Mouse (Mus musculus): Measurements from ENCODE around the gene Calm1. TPM values are rescaled to one million over a fixed set of nuclear protein-coding genes. Genes with fewer than 3 reads are reported as not detected.
"Not testable (repeated sequence)": the region's sequence is repeated elsewhere in the genome, so short reads cannot be mapped to it uniquely, and the experiment has no call there.

Calm1 gene
- total and polyA plus RNA-seq, 2 experiments from 2014 or later, result 1,416 to 4,078 TPM

DNA sequence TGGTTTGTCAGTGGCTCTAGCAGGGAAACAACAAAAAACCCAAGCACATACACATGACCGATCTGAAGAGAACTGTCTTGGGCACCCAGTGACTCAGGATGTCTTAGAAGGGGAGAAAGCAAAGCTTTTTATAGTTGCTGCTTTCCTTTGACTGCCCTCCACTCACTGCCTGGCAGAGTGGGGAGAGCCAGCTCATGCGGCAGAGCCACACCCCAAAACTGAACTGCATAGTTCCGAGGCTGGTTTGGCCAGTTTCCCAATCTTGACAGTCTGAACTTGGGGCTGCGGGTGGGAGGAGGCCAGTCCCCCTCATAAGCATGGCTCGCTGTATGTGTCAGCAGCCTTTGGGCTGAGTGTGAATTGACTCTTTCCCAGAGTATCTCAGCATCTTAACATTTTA, 11.7 kb downstream of the Calm1 start:
- H3K9me3 ChIP-seq (ENCODE audit: low read length), result no peaks in the 10 kb centered on the region
- ATAC-seq (no peak), DNase-seq (ENCODE audit: low spot score) (peak; percentile 44)
- WGBS, result 37% methylated on average over 5 of the region's 5 CpGs
- H3K36me3 ChIP-seq (ENCODE audit: insufficient read depth, low read length), result peaks cover 26% of the 10 kb centered on the region
- H3K27ac ChIP-seq, result peak overlapping the region; percentile 41; the same call in 1 of the 2 replicates
- H3K9ac ChIP-seq (replicated peaks; ENCODE audit: low read length), result no peak overlapping the region
- H3K4me2 ChIP-seq (ENCODE audit: low read depth, low read length), result no peak overlapping the region
- H3K4me1 ChIP-seq (ENCODE audit: insufficient read depth, low read length), result no peaks in the 10 kb centered on the region
- no peaks in the 10 kb centered on the region for H3K27me3 ChIP-seq (ENCODE audit: insufficient read depth, low read length)
- no peak overlapping the region for H3K4me3 ChIP-seq (ENCODE audit: low read length)
- TF ChIP-seq CTCF (IDR thresholded peaks at IDR 0.05; ENCODE audit: low read depth), result no peak

DNA sequence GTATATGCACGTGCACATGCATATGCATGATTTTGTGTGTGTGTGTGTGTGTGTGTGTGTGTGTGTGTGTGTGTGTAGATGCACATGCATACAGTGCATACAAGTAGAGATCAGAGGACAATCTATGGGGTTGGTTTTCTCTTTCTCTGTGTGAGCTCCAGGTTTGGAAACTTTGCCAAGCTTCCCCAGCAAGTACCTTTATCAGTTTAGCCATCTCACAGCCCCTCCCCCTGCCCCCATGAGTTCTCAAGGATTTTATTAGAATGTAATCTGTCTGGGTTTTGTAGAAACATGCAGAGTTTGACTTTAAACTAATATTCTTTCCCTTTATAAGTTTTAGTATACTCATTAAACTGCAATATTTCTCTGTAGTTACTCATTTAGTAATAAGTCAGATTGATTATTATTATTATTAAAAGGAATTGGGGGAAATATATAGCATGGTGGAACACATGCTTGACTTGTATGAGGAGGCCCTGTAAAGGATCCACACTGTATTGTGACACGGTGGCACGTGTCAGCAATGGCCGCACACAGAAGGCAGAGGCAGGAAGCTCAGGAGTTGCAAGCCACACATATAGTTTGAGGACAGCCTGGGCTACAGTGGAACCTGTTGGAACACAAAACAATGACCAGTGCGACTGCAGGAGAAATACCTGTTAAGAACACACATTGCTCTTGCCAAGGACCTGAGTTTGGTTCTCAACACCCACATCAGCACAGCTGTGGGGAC, 12.4 kb downstream of the Calm1 start:
- no peak for TF ChIP-seq CTCF (IDR thresholded peaks at IDR 0.05; ENCODE audit: low read depth)
- H3K27ac ChIP-seq, result no peak overlapping the region
- no peaks in the 10 kb centered on the region for H3K4me1 ChIP-seq (ENCODE audit: insufficient read depth, low read length)
- H3K4me2 ChIP-seq (ENCODE audit: low read depth, low read length), result no peak overlapping the region
- ATAC-seq (no peak), DNase-seq (ENCODE audit: low spot score) (no peak)
- no peak overlapping the region for H3K4me3 ChIP-seq (ENCODE audit: low read length)
- H3K27me3 ChIP-seq (ENCODE audit: insufficient read depth, low read length), result no peaks in the 10 kb centered on the region
- peaks cover 20% of the 10 kb centered on the region; the same call in 1 of the 2 replicates for H3K36me3 ChIP-seq (ENCODE audit: insufficient read depth, low read length)
- 85% methylated on average over 5 of the region's 5 CpGs for WGBS
- H3K9me3 ChIP-seq (ENCODE audit: low read length), result no peaks in the 10 kb centered on the region
- no peak overlapping the region for H3K9ac ChIP-seq (replicated peaks; ENCODE audit: low read length)

DNA sequence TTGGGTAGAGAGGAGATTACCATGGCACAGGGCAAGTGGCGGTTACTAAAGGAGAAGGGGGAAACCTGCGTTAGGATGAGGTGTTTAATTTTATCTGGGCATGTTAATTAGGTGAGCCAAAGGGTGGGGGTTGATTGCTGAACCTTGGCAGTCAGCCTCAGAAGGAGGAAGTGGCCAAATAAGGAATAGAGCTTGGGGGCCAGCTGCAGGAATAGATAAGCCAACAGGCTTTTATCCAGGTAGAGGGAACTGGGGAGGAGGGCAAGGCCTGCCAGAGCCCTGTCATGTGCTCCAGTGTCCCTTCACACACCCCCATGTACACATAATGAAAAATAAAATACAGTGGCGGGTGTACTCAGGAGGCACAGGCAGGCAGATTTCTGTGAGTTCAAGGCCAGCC, 13.2 kb downstream of the Calm1 start:
- H3K9ac ChIP-seq (replicated peaks; ENCODE audit: low read length), result no peak overlapping the region
- H3K4me1 ChIP-seq (ENCODE audit: insufficient read depth, low read length), result no peaks in the 10 kb centered on the region
- ATAC-seq (no peak), DNase-seq (ENCODE audit: low spot score) (no peak)
- H3K27me3 ChIP-seq (ENCODE audit: insufficient read depth, low read length), result no peaks in the 10 kb centered on the region
- WGBS, result 52% methylated on average over 3 of the region's 3 CpGs
- H3K9me3 ChIP-seq (ENCODE audit: low read length), result no peaks in the 10 kb centered on the region
- no peak overlapping the region for H3K4me3 ChIP-seq (ENCODE audit: low read length)
- H3K27ac ChIP-seq, result no peak overlapping the region
- no peak overlapping the region for H3K4me2 ChIP-seq (ENCODE audit: low read depth, low read length)
- H3K36me3 ChIP-seq (ENCODE audit: insufficient read depth, low read length), result peaks cover 12% of the 10 kb centered on the region; the same call in 1 of the 2 replicates
- TF ChIP-seq CTCF (IDR thresholded peaks at IDR 0.05; ENCODE audit: low read depth), result no peak

DNA sequence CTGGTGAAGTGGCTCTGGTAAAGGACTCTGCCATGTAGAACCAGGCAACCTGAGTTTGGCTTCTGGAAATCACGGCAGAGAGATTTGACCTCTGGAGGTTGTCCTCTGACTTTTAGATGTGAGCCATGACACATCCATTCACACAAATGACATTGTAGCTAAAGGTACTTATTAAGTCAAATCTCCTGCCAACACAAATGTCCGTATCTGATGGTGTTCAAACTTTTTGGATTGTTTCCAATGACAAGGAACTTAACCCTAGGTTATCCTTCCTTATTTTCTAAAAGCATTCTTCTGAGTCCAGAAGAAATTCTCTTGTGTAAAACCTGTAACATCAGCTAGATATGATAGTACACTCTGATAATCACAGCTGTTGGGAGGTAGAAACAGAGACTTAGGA, 13.9 kb downstream of the Calm1 start:
- H3K4me3 ChIP-seq (ENCODE audit: low read length), result no peak overlapping the region
- H3K36me3 ChIP-seq (ENCODE audit: insufficient read depth, low read length), result peaks cover 5% of the 10 kb centered on the region; the same call in 1 of the 2 replicates
- no peaks in the 10 kb centered on the region for H3K9me3 ChIP-seq (ENCODE audit: low read length)
- no peak for TF ChIP-seq CTCF (IDR thresholded peaks at IDR 0.05; ENCODE audit: low read depth)
- H3K4me1 ChIP-seq (ENCODE audit: insufficient read depth, low read length), result no peaks in the 10 kb centered on the region
- H3K9ac ChIP-seq (replicated peaks; ENCODE audit: low read length), result no peak overlapping the region
- WGBS, result 50% methylated on average over 2 of the region's 2 CpGs
- no peak overlapping the region for H3K27ac ChIP-seq
- H3K27me3 ChIP-seq (ENCODE audit: insufficient read depth, low read length), result no peaks in the 10 kb centered on the region
- no peak overlapping the region for H3K4me2 ChIP-seq (ENCODE audit: low read depth, low read length)
- ATAC-seq (no peak), DNase-seq (ENCODE audit: low spot score) (no peak)

DNA sequence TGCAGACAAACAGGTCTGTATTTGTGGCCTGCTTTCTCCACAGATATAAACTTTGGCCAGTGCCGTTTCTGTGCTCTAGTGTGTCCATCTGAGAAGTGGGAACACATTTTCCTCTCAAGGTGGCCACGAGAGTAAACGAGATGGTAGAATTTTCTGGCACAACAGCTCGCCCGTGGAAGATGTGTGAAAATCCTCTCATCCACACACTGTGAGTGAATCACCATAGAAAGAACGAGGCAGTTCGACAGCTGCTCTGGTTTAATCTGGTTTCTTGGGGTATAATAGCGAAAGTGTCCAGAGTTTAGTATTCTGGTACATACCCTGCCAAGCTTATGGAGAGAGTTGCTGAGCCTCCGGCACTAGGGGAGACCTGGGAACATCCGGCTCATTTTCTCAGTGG, 14.9 kb downstream of the Calm1 start:
- 88% methylated on average over 10 of the region's 10 CpGs for WGBS
- Histone ChIP-seq H3K9me3 (ENCODE audit: low read length) (no peaks in the 10 kb centered on the region), H3K27ac (peak overlapping the region; percentile 11; the same call in 1 of the 2 replicates), H3K4me2 (ENCODE audit: low read depth, low read length) (no peak overlapping the region), H3K4me1 (ENCODE audit: insufficient read depth, low read length) (no peaks in the 10 kb centered on the region), H3K36me3 (ENCODE audit: insufficient read depth, low read length) (peaks cover 4% of the 10 kb centered on the region; the same call in 1 of the 2 replicates), H3K9ac (replicated peaks; ENCODE audit: low read length) (no peak overlapping the region), H3K27me3 (ENCODE audit: insufficient read depth, low read length) (no peaks in the 10 kb centered on the region), H3K4me3 (ENCODE audit: low read length) (no peak overlapping the region)
- no peak for TF ChIP-seq CTCF (IDR thresholded peaks at IDR 0.05; ENCODE audit: low read depth)
- DNase-seq (ENCODE audit: low spot score) (no peak), ATAC-seq (no peak)

DNA sequence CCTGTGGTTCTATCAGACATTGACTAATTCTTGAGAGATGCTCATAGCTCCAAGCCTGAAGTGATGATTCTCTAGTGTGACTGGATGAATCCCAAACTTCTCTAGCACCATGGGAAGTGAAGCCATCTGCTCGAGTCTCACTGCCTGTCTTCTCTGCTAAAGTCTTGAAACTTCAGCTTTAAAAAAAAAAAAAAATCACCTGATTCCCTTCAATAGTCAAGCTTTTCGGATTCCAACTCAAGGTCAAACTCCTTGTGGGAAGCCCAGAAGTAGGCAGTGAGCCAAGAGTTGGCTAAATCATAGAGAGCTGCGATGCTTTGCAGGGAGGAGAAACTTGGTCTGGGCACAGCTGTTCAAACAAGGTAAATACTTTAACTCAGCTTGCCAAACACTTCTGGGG, 15.5 kb downstream of the Calm1 start:
- DNase-seq (ENCODE audit: low spot score), result peak; percentile 55
- Histone ChIP-seq H3K9ac (replicated peaks; ENCODE audit: low read length) (no peak overlapping the region), H3K36me3 (ENCODE audit: insufficient read depth, low read length) (peaks cover 4% of the 10 kb centered on the region; the same call in 1 of the 2 replicates), H3K27me3 (ENCODE audit: insufficient read depth, low read length) (no peaks in the 10 kb centered on the region), H3K27ac (peak overlapping the region; percentile 11; the same call in 1 of the 2 replicates), H3K4me1 (ENCODE audit: insufficient read depth, low read length) (no peaks in the 10 kb centered on the region), H3K4me2 (ENCODE audit: low read depth, low read length) (no peak overlapping the region), H3K4me3 (ENCODE audit: low read length) (no peak overlapping the region), H3K9me3 (ENCODE audit: low read length) (no peaks in the 10 kb centered on the region)
- 55% methylated on average over 3 of the region's 3 CpGs for WGBS
- ATAC-seq, result no peak
- TF ChIP-seq CTCF (IDR thresholded peaks at IDR 0.05; ENCODE audit: low read depth), result no peak

DNA sequence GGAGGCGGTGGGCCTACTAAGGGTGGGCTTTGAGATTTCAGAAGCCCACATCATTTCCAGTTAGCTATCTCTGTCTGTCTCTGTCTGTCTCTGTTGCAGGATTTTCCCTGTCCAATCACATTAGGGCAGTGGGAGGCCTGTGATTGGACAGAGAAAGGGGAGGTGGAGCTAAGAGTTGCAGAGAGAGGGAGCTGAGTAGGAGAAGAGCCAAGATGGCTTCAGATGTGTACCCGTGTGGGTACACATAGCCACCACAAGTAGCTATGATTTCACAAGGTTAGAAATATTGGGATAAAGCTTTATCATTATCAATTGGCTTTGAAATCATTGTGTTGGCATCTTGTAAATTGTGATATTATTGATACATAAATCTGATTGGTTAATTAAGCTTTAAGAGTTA, 17.9 kb downstream of the Calm1 start:
- H3K4me2 ChIP-seq (ENCODE audit: low read depth, low read length); H3K4me3 ChIP-seq (ENCODE audit: low read length); H3K4me1 ChIP-seq (ENCODE audit: insufficient read depth, low read length); H3K36me3 ChIP-seq (ENCODE audit: insufficient read depth, low read length); ATAC-seq; H3K27me3 ChIP-seq (ENCODE audit: insufficient read depth, low read length); DNase-seq (ENCODE audit: low spot score); H3K9ac ChIP-seq (replicated peaks; ENCODE audit: low read length); H3K27ac ChIP-seq; H3K9me3 ChIP-seq (ENCODE audit: low read length): not testable (repeated sequence)
- 90% methylated on average over 2 of the region's 2 CpGs for WGBS

All from hindbrain, postnatal 0 days (tissue).